Mouse (Mus musculus) gastrocnemius, postnatal 36 days (tissue): Measurements from ENCODE around the gene Rcsd1. TPM values are rescaled to one million over a fixed set of nuclear protein-coding genes. Genes with fewer than 3 reads are reported as not detected.

Experiments used
- DNase-seq, 2 experiments: peaks; one replicate each; pipeline ENCODE4 v3.0.0; 2022
- intact Hi-C: fragments of 180-260 bp; cut with DNase I; formaldehyde crosslinking; loops from one replicate; pipeline ENCODE4 v1.15.1; 2025
- total RNA-seq, 2 experiments: library from RNA; stranded (reverse); gene quantifications; 2 replicates each; pipeline ENCODE4 v1.2.3; 2021

Gene Rcsd1
- total RNA-seq, 2 experiments from 2014 or later: 96.2 to 99.4 TPM

DNA sequence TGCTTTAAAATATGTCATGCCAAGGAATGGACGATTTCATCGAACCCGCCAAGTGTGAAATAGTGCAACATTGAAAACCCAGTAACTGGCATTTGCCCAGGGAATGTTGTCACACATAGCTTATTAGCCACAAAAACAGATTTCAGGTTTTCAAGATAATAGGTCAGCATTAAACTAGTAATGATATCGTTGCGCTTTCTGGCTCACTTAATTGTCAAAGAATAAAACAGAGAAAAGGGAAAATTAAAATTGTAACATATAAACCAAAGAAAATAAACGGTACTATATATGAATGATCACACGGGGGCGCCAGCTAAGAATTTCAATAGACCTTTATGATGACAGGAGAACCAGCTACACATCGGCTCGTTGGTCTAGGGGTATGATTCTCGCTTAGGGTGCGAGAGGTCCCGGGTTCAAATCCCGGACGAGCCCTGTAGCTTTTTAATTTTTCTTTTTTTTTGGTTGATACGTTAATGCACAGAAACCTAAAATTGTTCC is 68.2 kb downstream of the Rcsd1 start:
- intact Hi-C loops: loop anchor here (5.0 kb wide), 2 partner anchors 54 to 184 kb away; no protein-coding TSS in a partner anchor
- DNase-seq: peak; percentile 45 to 73

- no peak for DNase-seq
- intact Hi-C loops: no loop called here
Observed at GRCm38 (mm10) chr1:165636289-165636688, 73.3 kb downstream of the Rcsd1 start.

GRCm38 (mm10) chr1:165635055-165635897 is 74.3 kb downstream of the Rcsd1 start:
- no peak for DNase-seq
- intact Hi-C loops: loop anchor here (2.0 kb wide), 1 partner anchor 18 kb away; no protein-coding TSS in a partner anchor

DNA sequence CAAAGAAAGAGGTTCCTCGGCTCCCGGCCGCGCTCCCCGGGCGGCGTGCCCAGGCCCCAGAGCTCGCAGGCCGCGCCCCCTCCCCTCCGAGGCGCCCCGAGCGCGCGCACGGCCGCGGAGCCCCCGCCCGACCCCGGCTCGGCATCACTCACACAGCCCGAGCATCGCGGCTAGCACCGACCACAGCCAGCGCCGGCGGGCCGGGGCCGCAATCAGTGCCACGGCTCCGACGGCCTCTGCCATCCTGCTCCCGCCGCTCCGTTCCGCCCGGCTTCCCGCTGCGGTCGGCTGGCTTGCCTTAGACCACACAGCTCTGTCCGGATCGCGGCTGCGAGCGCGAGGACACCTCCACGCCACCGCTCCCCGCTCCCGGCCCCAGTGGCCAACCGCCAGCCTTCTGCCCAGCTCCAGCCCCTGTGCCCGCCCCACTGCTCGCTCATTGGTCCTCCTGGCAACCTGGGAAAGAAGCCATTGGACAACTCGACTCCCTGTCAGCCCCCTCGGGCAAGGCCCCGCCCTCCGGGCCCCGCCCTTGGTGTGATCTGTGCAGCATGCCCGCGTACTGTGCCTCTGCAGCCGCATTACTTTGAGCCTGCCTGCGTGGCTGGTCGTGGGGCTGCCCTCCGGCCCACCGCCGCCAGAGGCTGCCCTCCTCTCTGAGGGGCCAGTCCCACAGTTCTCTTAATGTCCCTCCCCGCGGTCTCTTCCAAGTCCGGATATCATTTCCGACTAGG is 75.2 kb downstream of the Rcsd1 start, which contains the start of gene Mpzl1:
TSS of gene Mpzl1 (minus strand) at position 388 of the 734 bp plus-strand sequence.
- DNase-seq: peak; percentile 98 to 99
- intact Hi-C loops: loop anchor here (2.0 kb wide), 1 partner anchor 18 kb away; no protein-coding TSS in a partner anchor

DNA sequence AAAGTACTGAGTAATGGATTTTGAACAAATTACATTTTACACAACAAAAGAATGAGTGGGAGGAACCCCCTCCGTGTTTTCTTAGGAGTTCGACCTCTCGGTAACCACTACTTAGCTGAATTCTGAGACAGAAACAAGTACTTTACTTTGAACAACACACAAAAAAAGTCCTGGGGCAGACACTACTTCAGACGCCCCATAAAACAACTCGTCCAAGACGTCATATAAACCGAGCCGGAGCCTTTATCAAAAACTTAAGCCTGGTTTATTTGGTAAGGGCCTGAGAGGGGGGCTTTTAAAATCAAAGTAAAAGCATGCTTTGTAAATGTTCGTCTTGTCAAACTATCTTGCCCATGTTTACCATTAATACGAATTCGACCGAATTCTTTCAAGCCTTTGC is 76.2 kb downstream of the Rcsd1 start:
- DNase-seq: no peak
- intact Hi-C loops: no loop called here

DNA sequence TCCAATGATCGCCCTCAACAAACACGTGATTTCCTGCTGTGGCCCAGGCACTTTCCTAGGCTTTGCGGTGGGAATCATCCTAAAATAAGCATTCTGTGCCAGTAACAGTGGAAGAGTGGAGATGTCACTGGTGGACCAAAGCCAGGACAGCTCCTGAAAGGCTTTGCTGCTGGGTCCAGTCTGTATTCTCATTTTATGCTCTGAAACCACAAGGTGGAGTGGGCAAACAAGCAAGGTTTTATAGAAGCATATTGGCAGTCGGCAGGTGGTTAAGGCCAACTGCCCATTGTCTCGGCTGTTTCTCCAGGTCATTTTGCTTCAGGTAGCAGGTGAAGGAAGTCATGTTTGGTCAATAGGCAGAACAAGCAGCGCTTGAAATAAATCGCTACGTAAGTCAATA is 78.4 kb downstream of the Rcsd1 start:
- no peak for DNase-seq
- intact Hi-C loops: no loop called here

- no peak for DNase-seq
- intact Hi-C loops: no loop called here
Observed at GRCm38 (mm10) chr1:165629975-165630374, 79.6 kb downstream of the Rcsd1 start.

DNA sequence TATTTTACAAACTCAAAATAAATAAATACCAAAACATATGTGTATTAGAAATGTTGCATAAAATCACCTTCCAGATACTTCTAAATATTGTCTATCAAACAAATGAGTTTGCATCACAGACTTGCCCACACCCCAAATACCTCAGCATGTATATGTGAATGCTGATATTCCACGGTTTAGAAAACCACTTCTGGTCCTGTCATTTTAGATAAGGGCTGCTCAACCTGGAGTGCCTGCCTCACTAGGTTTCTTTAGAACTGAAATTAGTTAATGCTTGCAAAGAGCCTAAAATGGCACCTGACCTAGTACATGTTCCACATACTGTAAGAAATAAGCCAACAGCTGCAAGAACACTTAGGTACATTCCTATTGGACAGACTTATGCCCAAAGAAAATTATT is 81.0 kb downstream of the Rcsd1 start:
- DNase-seq: no peak
- intact Hi-C loops: no loop called here

- DNase-seq: no peak
Observed at GRCm38 (mm10) chr1:165625896-165626295, 83.7 kb downstream of the Rcsd1 start.

GRCm38 (mm10) chr1:165625058-165625457 is 84.5 kb downstream of the Rcsd1 start:
- no peak for DNase-seq
- intact Hi-C loops: no loop called here

More at GRCm38 (mm10) chr1:165625896-165626295, 83.7 kb downstream of the Rcsd1 start:
- intact Hi-C loops: no loop called here

- intact Hi-C loops: no loop called here
- peak; percentile 53 to 72 for DNase-seq
Observed at GRCm38 (mm10) chr1:165618201-165618624, 91.3 kb downstream of the Rcsd1 start.

DNA sequence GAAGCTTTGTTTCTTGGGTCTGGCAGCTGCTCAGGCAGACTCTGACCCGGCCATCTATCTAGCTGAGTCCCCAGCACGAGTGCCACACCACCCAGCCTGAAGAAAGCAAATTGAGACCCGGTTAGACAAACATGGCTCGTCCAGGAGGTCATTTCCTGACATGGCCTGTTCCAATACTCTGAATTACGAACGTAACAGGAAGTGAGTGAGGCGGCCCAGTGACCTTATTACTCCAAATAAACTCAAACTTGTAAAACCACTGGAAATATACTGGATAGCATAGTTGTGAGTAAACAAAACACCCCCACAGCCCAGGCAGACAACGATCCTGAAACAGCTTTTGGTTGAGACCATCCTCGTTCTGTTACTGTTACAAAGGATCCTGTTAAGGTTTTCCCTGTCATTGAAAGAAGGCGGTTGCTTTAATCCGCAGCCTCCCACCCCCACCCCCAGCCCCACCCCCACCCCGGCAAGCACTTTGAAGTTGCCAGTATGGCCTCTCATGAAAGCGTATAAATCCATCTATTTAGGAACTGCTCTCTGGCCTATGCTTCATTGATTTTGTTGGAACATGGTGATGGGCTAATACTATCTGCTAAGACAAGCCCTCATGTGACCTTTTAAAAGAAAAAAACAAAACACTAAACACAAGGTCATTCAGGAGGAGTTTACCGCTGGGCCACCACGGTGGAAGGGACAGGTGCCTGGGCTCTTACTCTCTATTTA is 92.2 kb downstream of the Rcsd1 start:
- no peak for DNase-seq
- intact Hi-C loops: loop anchor here (2.0 kb wide), 1 partner anchor 17 kb away; the partner anchor contains the start of gene Mpzl1

GRCm38 (mm10) chr1:165616652-165617051 is 92.9 kb downstream of the Rcsd1 start:
- DNase-seq: no peak
- intact Hi-C loops: loop anchor here (2.0 kb wide), 1 partner anchor 18 kb away; the partner anchor contains the start of gene Mpzl1

GRCm38 (mm10) chr1:165614793-165615192 is 94.8 kb downstream of the Rcsd1 start:
- DNase-seq: no peak
- intact Hi-C loops: no loop called here

- intact Hi-C loops: no loop called here
- DNase-seq: no peak
Observed at GRCm38 (mm10) chr1:165613926-165614325, 95.6 kb downstream of the Rcsd1 start.

DNA sequence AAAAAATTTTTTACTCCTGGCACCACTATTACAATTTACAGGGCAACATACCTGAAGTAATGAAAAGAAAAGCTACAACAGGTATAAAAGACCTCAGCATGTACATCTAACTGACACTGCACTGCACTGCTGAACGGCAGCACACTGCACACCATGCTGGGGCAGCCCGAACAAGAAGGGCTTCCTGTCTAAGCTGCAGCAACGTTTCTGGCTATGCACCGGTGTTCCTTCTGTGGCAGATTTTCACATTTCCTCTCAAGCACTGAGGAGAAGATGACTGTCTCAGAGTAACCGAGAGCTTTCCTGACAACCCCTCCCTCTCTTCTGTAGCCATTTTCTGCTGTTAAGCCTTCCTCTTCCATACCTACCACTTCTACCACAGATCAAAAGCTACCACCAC is 96.8 kb downstream of the Rcsd1 start:
- DNase-seq: no peak
- intact Hi-C loops: no loop called here

DNA sequence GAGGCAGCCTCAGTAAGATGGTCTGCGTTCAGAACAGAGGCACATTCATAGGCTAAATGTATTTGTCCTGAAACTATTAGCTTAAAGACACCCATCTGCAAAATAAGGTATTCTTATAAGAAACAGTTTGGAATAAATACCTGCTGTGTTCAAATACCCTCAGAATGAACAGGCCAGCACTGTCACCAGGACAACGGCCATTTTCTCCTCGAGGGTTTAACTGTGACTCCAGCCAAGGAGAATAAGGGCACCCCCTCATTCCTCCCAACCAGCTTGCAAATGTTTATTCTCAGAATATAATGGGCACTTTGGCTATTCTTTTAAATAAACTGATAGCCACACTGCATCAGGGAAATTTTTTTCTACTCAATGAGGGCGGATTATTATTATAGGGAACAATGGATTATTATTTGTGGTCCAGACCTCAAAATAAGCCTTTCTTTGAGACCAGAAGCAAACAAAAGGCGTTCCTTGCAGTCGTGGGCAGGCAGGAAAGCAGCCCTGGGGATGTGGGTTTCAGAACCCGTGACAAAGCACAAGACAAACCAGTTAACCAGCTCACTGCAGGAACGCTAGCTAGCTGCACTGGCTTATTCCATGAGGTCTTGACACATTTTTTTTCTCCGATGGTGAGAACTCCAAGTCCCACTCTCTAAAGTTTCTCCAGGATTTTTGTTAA is 99.1 kb downstream of the Rcsd1 start:
- intact Hi-C loops: no loop called here
- DNase-seq: no peak

DNA sequence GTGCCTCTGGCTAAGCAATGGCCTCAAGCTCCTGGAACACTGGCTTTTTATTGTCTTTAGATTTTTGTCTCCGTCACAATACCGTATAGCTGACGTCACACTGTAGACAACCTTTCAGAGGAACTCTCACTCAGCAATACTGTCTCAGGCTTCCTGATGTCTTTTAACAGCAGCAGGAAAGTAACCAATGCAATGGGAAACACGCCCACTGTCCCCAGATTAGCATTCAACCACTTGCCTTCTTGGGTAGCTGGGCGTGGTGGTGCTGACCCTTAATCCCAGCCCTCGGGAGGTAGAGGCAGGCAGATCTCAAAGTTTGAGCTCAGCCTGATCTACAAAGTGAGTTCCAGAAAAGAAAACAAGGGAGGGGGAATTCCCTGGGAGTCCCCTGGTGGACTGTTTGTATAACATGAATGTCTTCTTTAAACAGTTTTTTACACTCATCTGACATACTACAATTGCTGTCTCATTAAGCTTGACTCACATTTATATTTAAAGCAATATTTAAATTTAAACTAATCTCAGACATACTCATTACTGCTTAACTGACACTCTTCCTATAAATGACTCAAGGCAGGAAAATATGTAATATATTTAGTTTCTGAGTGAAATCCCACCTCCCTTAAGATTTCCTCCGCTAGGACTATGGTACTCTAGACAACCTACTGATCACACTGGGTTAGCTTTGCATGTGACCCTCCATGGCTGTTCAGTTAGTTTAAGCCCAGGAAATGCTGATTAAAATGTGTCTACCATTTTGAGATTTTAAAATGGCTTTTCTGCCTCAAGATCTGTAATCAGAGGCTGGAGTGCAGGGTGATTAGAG is 99.8 kb downstream of the Rcsd1 start:
- no peak for DNase-seq
- intact Hi-C loops: no loop called here

DNA sequence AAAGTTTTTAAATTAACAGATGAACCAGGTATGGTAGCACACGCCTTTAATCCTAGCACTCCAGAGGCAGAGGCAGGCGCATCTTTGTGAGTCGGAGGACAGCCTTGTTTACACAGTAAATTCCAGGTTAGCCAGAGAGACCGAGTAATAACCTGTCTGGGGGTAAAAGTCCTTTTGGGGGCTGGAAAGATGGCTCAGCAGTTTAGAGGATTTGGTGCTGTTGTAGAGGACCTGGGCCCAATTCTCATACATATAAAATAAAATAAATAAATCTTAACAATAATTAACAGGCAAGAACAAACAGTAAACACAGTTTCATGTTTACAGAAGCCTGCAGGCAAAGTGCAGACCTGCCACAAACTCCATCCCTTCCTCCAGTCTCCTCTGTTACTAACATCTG is 100.7 kb downstream of the Rcsd1 start:
- no peak for DNase-seq
- intact Hi-C loops: no loop called here
